Mouse (Mus musculus) MEL (cell line): ENCODE data around the gene Cdkl3. TPM values are rescaled to one million over a fixed set of nuclear protein-coding genes. Genes with fewer than 3 reads are reported as not detected.

Source experiments
- DNase-seq: peaks from one replicate; pipeline ENCODE4 v3.0.0; 2011; ENCODE audit warnings: low read depth, low spot score
- H3K27ac ChIP-seq: 2 replicates; pipeline ENCODE4 v1.5.1; 2012; ENCODE audit warnings: low read depth, mild to moderate bottlenecking, control low read depth, low read length, moderate library complexity; ENCODE audit not compliant: control insufficient read depth
- H3K27me3 ChIP-seq, 2 experiments: fragments of 150-350 bp in 1 of 2; sonication (generic) in 1 of 2; 2 replicates each; pipeline ENCODE4 v1.6.1; 2012; ENCODE audit warnings: low read length in 2 of 2, mild to moderate bottlenecking in 2 of 2, improper control_type of control experiment in 1 of 2, moderate library complexity in 1 of 2; ENCODE audit not compliant: insufficient read depth in 2 of 2, control insufficient read depth in 1 of 2
- H3K36me3 ChIP-seq, 2 experiments: 2 replicates each; pipeline ENCODE4 v1.6.1; 2012 to 2014; ENCODE audit warnings: low read length in 2 of 2, improper control_type of control experiment in 1 of 2, inconsistent platforms in 1 of 2, mild to moderate bottlenecking in 1 of 2; ENCODE audit not compliant: insufficient read depth in 2 of 2, control insufficient read depth in 1 of 2
- H3K4me1 ChIP-seq, 2 experiments: fragments of 150-350 bp in 1 of 2; sonication (generic) in 1 of 2; 2 replicates each; pipeline ENCODE4 v1.6.1; 2012; ENCODE audit warnings: low read length in 2 of 2, improper control_type of control experiment in 1 of 2, mild to moderate bottlenecking in 1 of 2; ENCODE audit not compliant: insufficient read depth in 2 of 2, control insufficient read depth in 1 of 2
- H3K4me3 ChIP-seq, 2 experiments: fragments of 150-350 bp in 1 of 2; sonication (generic) in 1 of 2; 2 replicates each; pipeline ENCODE4 v1.5.1; 2012; ENCODE audit warnings: low read depth in 2 of 2, low read length in 2 of 2, mild to moderate bottlenecking in 2 of 2, moderate library complexity in 2 of 2, control low read depth in 1 of 2, improper control_type of control experiment in 1 of 2; ENCODE audit not compliant: control insufficient read depth in 1 of 2, insufficient read depth in 1 of 2
- H3K79me2 ChIP-seq: 2 replicates; pipeline ENCODE4 v1.6.1; 2012; ENCODE audit warnings: mild to moderate bottlenecking, low read length, moderate library complexity; ENCODE audit not compliant: control insufficient read depth, poor library complexity, insufficient read depth
- H3K9ac ChIP-seq: 2 replicates; pipeline ENCODE4 v1.6.1; 2012; ENCODE audit warnings: low read depth, mild to moderate bottlenecking, control low read depth, low read length, moderate library complexity; ENCODE audit not compliant: control insufficient read depth, poor library complexity, severe bottlenecking
- H3K9me3 ChIP-seq: fragments of 150-350 bp; sonication (generic); replicated peaks from 2 replicates; pipeline ENCODE4 v1.6.1; 2012; ENCODE audit warnings: mild to moderate bottlenecking, low read length, improper control_type of control experiment, moderate library complexity; ENCODE audit not compliant: insufficient read depth
- CHD1 ChIP-seq: IDR thresholded peaks from 2 replicates; pipeline ENCODE4 v1.6.1; 2012; ENCODE audit warnings: low read depth, mild to moderate bottlenecking, inconsistent platforms, low read length, improper control_type of control experiment
- CHD2 ChIP-seq: IDR thresholded peaks from 2 replicates; pipeline ENCODE4 v1.6.1; 2011; ENCODE audit warnings: low read length, improper control_type of control experiment
- CTCF ChIP-seq, 3 experiments: IDR thresholded peaks in 2 of 3; conservative IDR thresholded peaks in 1 of 3; 2 replicates each; pipeline ENCODE4 v1.5.1; 2011 to 2012; ENCODE audit warnings: low read length in 3 of 3, low read depth in 2 of 3, mild to moderate bottlenecking in 2 of 3, improper control_type of control experiment in 1 of 3, inconsistent platforms in 1 of 3, mixed read lengths in 1 of 3, moderate library complexity in 1 of 3; ENCODE audit not compliant: control insufficient read depth in 1 of 3, insufficient read depth in 1 of 3, poor library complexity in 1 of 3, severe bottlenecking in 1 of 3
- E2F4 ChIP-seq: IDR thresholded peaks from 2 replicates; pipeline ENCODE4 v1.6.1; 2011; ENCODE audit warnings: low read depth, low read length, improper control_type of control experiment, borderline replicate concordance
- ELF1 ChIP-seq: IDR thresholded peaks from 2 replicates; pipeline ENCODE4 v1.6.1; 2014; ENCODE audit warnings: low read depth, mild to moderate bottlenecking, inconsistent platforms, low read length, improper control_type of control experiment, moderate library complexity
- EP300 ChIP-seq, 2 experiments: IDR thresholded peaks; 2 replicates each; pipeline ENCODE4 v1.6.1; 2011; ENCODE audit warnings: improper control_type of control experiment in 2 of 2, low read length in 2 of 2, low read depth in 1 of 2, mild to moderate bottlenecking in 1 of 2
- ETS1 ChIP-seq: IDR thresholded peaks from 2 replicates; pipeline ENCODE4 v1.6.1; 2012; ENCODE audit warnings: low read depth, mild to moderate bottlenecking, inconsistent platforms, low read length, improper control_type of control experiment, moderate library complexity
- GABPA ChIP-seq: IDR thresholded peaks from 2 replicates; pipeline ENCODE4 v1.6.1; 2012; ENCODE audit warnings: low read depth, mild to moderate bottlenecking, inconsistent platforms, low read length, improper control_type of control experiment, moderate library complexity
- GATA1 ChIP-seq: IDR thresholded peaks from 2 replicates; pipeline ENCODE4 v1.6.1; 2011; ENCODE audit warnings: low read depth, low read length, improper control_type of control experiment
- HCFC1 ChIP-seq: IDR thresholded peaks from 2 replicates; pipeline ENCODE4 v1.6.1; 2012; ENCODE audit warnings: low read depth, mild to moderate bottlenecking, inconsistent platforms, low read length, improper control_type of control experiment, moderate library complexity
- JUND ChIP-seq: IDR thresholded peaks from 2 replicates; pipeline ENCODE4 v1.6.1; 2011; ENCODE audit warnings: low read depth, mild to moderate bottlenecking, improper control_type of control experiment, low read length
- KAT2A ChIP-seq: conservative IDR thresholded peaks from 2 replicates; pipeline ENCODE4 v1.6.1; 2012; ENCODE audit warnings: low read depth, low read length, improper control_type of control experiment, inconsistent platforms
- MAFK ChIP-seq: IDR thresholded peaks from 2 replicates; pipeline ENCODE4 v1.6.1; 2011; ENCODE audit warnings: low read depth, mild to moderate bottlenecking, low read length, improper control_type of control experiment, borderline replicate concordance
- MAX ChIP-seq: IDR thresholded peaks from 2 replicates; pipeline ENCODE4 v1.6.1; 2011; ENCODE audit warnings: low read length, improper control_type of control experiment
- MAZ ChIP-seq: IDR thresholded peaks from 2 replicates; pipeline ENCODE4 v1.6.1; 2012; ENCODE audit warnings: low read depth, mild to moderate bottlenecking, inconsistent platforms, low read length, improper control_type of control experiment
- MEF2A ChIP-seq: IDR thresholded peaks from 2 replicates; pipeline ENCODE4 v1.6.1; 2014; ENCODE audit warnings: low read depth, mild to moderate bottlenecking, inconsistent platforms, low read length, improper control_type of control experiment; ENCODE audit not compliant: poor library complexity, insufficient replicate concordance, severe bottlenecking; ENCODE audit errors: extremely low read depth
- MXI1 ChIP-seq: IDR thresholded peaks from 2 replicates; pipeline ENCODE4 v1.6.1; 2011; ENCODE audit warnings: mild to moderate bottlenecking, low read depth, low read length, improper control_type of control experiment
- MYB ChIP-seq: IDR thresholded peaks from 2 replicates; pipeline ENCODE4 v1.6.1; 2011; ENCODE audit warnings: mild to moderate bottlenecking, low read depth, low read length, improper control_type of control experiment
- MYC ChIP-seq: IDR thresholded peaks from 2 replicates; pipeline ENCODE4 v1.6.1; 2011; ENCODE audit warnings: low read depth, mild to moderate bottlenecking, low read length, improper control_type of control experiment, moderate library complexity
- NELFE ChIP-seq: IDR thresholded peaks from 2 replicates; pipeline ENCODE4 v1.6.1; 2011; ENCODE audit warnings: low read depth, low read length, improper control_type of control experiment
- NRF1 ChIP-seq: IDR thresholded peaks from 2 replicates; pipeline ENCODE4 v1.6.1; 2014; ENCODE audit warnings: low read depth, mild to moderate bottlenecking, inconsistent platforms, low read length, improper control_type of control experiment, moderate library complexity; ENCODE audit not compliant: poor library complexity, insufficient read depth, severe bottlenecking
- POLR2A ChIP-seq, 2 experiments: IDR thresholded peaks; 2 replicates each; pipeline ENCODE4 v1.6.1; 2011 to 2012; ENCODE audit warnings: low read length in 2 of 2, mild to moderate bottlenecking in 2 of 2, control low read depth in 1 of 2, improper control_type of control experiment in 1 of 2, low read depth in 1 of 2, moderate library complexity in 1 of 2; ENCODE audit not compliant: control insufficient read depth in 1 of 2, insufficient read depth in 1 of 2, poor library complexity in 1 of 2
- POLR2AphosphoS2 ChIP-seq: IDR thresholded peaks from 2 replicates; pipeline ENCODE4 v1.6.1; 2011; ENCODE audit warnings: low read length, improper control_type of control experiment
- RAD21 ChIP-seq: IDR thresholded peaks from 2 replicates; pipeline ENCODE4 v1.6.1; 2011; ENCODE audit warnings: mild to moderate bottlenecking, low read depth, low read length, improper control_type of control experiment
- RCOR1 ChIP-seq: IDR thresholded peaks from 2 replicates; pipeline ENCODE4 v1.6.1; 2012; ENCODE audit warnings: low read depth, mild to moderate bottlenecking, inconsistent platforms, low read length, improper control_type of control experiment
- SMC3 ChIP-seq: IDR thresholded peaks from 2 replicates; pipeline ENCODE4 v1.6.1; 2011; ENCODE audit warnings: low read depth, low read length, improper control_type of control experiment
- TBP ChIP-seq: IDR thresholded peaks from 2 replicates; pipeline ENCODE4 v1.8.0; 2011; ENCODE audit warnings: low read depth, low read length, improper control_type of control experiment
- TCF12 ChIP-seq: IDR thresholded peaks from 2 replicates; pipeline ENCODE4 v1.6.1; 2014; ENCODE audit warnings: low read depth, mild to moderate bottlenecking, inconsistent platforms, low read length, improper control_type of control experiment, moderate library complexity
- UBTF ChIP-seq: IDR thresholded peaks from 2 replicates; pipeline ENCODE4 v1.6.1; 2012; ENCODE audit warnings: low read depth, mild to moderate bottlenecking, inconsistent platforms, low read length, improper control_type of control experiment, moderate library complexity, borderline replicate concordance; ENCODE audit not compliant: insufficient read depth
- USF1 ChIP-seq: IDR thresholded peaks from 2 replicates; pipeline ENCODE4 v1.6.1; 2014; ENCODE audit warnings: low read depth, mild to moderate bottlenecking, inconsistent platforms, low read length, improper control_type of control experiment, moderate library complexity
- ZMIZ1 ChIP-seq: IDR thresholded peaks from 2 replicates; pipeline ENCODE4 v1.6.1; 2012; ENCODE audit warnings: low read depth, mild to moderate bottlenecking, inconsistent platforms, low read length, improper control_type of control experiment, moderate library complexity
- ZNF384 ChIP-seq: IDR thresholded peaks from 2 replicates; pipeline ENCODE4 v1.6.1; 2012; ENCODE audit warnings: low read depth, mild to moderate bottlenecking, inconsistent platforms, low read length, improper control_type of control experiment
- polyA plus RNA-seq, 2 experiments: library from polyadenylated mRNA; stranded (reverse) in 1 of 2; unstranded in 1 of 2; fragments of >175 nt in 1 of 2; fragments of >200 nt in 1 of 2; gene quantifications; 2 replicates each; pipeline versions ENCODE4 v1.2.1 to v1.2.4; 2012; ENCODE audit warnings: low replicate concordance in 2 of 2, low read depth in 1 of 2; ENCODE audit not compliant: insufficient read length in 2 of 2, insufficient read depth in 1 of 2, missing spikeins in 1 of 2
- total RNA-seq: library from RNA; depleted of rRNA; stranded (reverse); fragments of 300-350 nt; gene quantifications from 2 replicates; pipeline ENCODE4 v1.2.3, GENCODE M21; 2012

Cdkl3 gene
- total and polyA plus RNA-seq, 3 experiments, result 3.7 to 4.9 TPM; not detected in 1

- peak; percentile 75 for DNase-seq
- Histone ChIP-seq H3K79me2 (no peaks in the 10 kb centered on the region), H3K4me3 (no peak overlapping the region), H3K27me3 (no peaks in the 10 kb centered on the region), H3K9ac (peak overlapping the region; percentile 11; the same call in 1 of the 2 replicates), H3K9me3 (no peaks in the 10 kb centered on the region), H3K4me1 (peaks cover 30 to 37% of the 10 kb centered on the region in 2 experiments), H3K27ac (peak overlapping the region; percentile 65), H3K36me3 (peaks cover 0 to 31% of the 10 kb centered on the region in 2 experiments; a peak in 2 of 4 replicates)
- TF ChIP-seq ELF1, result no peak
- TF ChIP-seq MAFK, result peak; percentile 88
- TF ChIP-seq GATA1, result no peak
- no peak for TF ChIP-seq UBTF
- no peak for TF ChIP-seq USF1
- TF ChIP-seq NELFE, result no peak
- TF ChIP-seq ZMIZ1, result no peak
- TF ChIP-seq MXI1, result no peak
- TF ChIP-seq SMC3, result no peak
- no peak for TF ChIP-seq KAT2A
- TF ChIP-seq POLR2A (IDR thresholded peaks at IDR 0.05; ENCODE audit: control insufficient read depth in 1 of 2, insufficient read depth in 1 of 2, low read depth in 1 of 2, low read length in 2 of 2, poor library complexity in 1 of 2), result no peak
- no peak for TF ChIP-seq MYC
- no peak for TF ChIP-seq E2F4
- no peak for TF ChIP-seq CHD1
- no peak for TF ChIP-seq NRF1
- no peak for TF ChIP-seq HCFC1
- TF ChIP-seq GABPA, result peak; percentile 91
- no peak for TF ChIP-seq MYB
- no peak for TF ChIP-seq MAZ
- no peak for TF ChIP-seq CTCF (IDR thresholded peaks at IDR 0.05 in 2 of 3, conservative IDR thresholded peaks at IDR 0.05 in 1 of 3; ENCODE audit: control insufficient read depth in 1 of 3, insufficient read depth in 1 of 3, low read depth in 2 of 3, low read length in 3 of 3, poor library complexity in 1 of 3, severe bottlenecking in 1 of 3)
- no peak for TF ChIP-seq RAD21
- no peak for TF ChIP-seq TBP
- TF ChIP-seq JUND, result no peak
- TF ChIP-seq CHD2, result no peak
- no peak for TF ChIP-seq RCOR1
- 0 out of 2 replicates have a peak, but pooled peaks have one; percentile 7 for TF ChIP-seq MAX
- peak; percentile 36; the same call in 1 of the 2 replicates for TF ChIP-seq ETS1
- TF ChIP-seq POLR2AphosphoS2, result no peak
- TF ChIP-seq ZNF384, result no peak
- peak in 1 of 2 experiments; percentile 43; a peak in 2 of 4 replicates for TF ChIP-seq EP300 (IDR thresholded peaks at IDR 0.05; ENCODE audit: low read depth in 1 of 2, low read length in 2 of 2)
- no peak for TF ChIP-seq TCF12
- no peak for TF ChIP-seq MEF2A
These were observed 40.1 kb downstream of the Cdkl3 start for GRCm38 (mm10) chr11:52044156-52044555.
